In genomic region chr2:164070765-164071436, GRCm38 (mm10) we compare ENCODE assay signal across 8 mouse cellular contexts. TPM values are rescaled to one million over a fixed set of nuclear protein-coding genes. Genes with fewer than 3 reads are reported as not detected.
DNase-seq lines count a peak whose midpoint lies in the region; ATAC-seq and TF ChIP-seq lines count a peak whose summit lies in the region.

Gene Tomm34, minus strand, starts transcription at chr2:164071169.

- DNase-seq in c-Kit-positive CD71-positive TER-119-positive erythroid progenitor cells, embryonic 14.5 days (ENCODE audit: low spot score): peak; percentile 92
- DNase-seq in heart, postnatal 10 days: peak; percentile 97
- peak; percentile 84 for DNase-seq in large intestine, adult 2 months (ENCODE audit: low read depth, low spot score)
- peak; percentile 98 for DNase-seq in liver, postnatal 0 days
- DNase-seq in testis, postnatal 10 days (ENCODE audit: low spot score): peak; percentile 99

- no peaks in the 10 kb centered on the region for H3K27me3 ChIP-seq in E14TG2a.4 (ENCODE audit: insufficient read depth, low read length)
- H3K27me3 ChIP-seq in forebrain, embryonic 13.5 days: no peaks in the 10 kb centered on the region
- no peaks in the 10 kb centered on the region for H3K27me3 ChIP-seq in liver, postnatal 0 days (ENCODE audit: insufficient read depth, low read length)
- no peaks in the 10 kb centered on the region for H3K27me3 ChIP-seq in neural tube, embryonic 14.5 days (ENCODE audit: control insufficient read depth, insufficient read depth, low read length)

- H3K4me1 ChIP-seq in E14TG2a.4 (replicated peaks; ENCODE audit: low read depth, low read length): peaks cover 66% of the 10 kb centered on the region
- H3K4me1 ChIP-seq in forebrain, embryonic 13.5 days: peaks cover 39% of the 10 kb centered on the region
- peaks cover 24% of the 10 kb centered on the region for H3K4me1 ChIP-seq in liver, postnatal 0 days (ENCODE audit: insufficient read depth)
- H3K4me1 ChIP-seq in neural tube, embryonic 14.5 days (ENCODE audit: control insufficient read depth, insufficient read depth, low read length): peaks cover 10% of the 10 kb centered on the region

- H3K9ac ChIP-seq in forebrain, embryonic 13.5 days: peak within 1 kb of the TSS; percentile 90
- peak within 1 kb of the TSS; percentile 78 for H3K9ac ChIP-seq in liver, postnatal 0 days (replicated peaks)
- H3K9ac ChIP-seq in neural tube, embryonic 14.5 days (replicated peaks; ENCODE audit: low read depth, low read length): peak within 1 kb of the TSS; percentile 81

- H3K4me3 ChIP-seq in E14TG2a.4 (replicated peaks; ENCODE audit: low read length): peak within 1 kb of the TSS; percentile 96
- peak within 1 kb of the TSS; percentile 87 for H3K4me3 ChIP-seq in forebrain, embryonic 13.5 days
- peak within 1 kb of the TSS; percentile 87 for H3K4me3 ChIP-seq in liver, postnatal 0 days (ENCODE audit: low read depth, low read length)
- H3K4me3 ChIP-seq in neural tube, embryonic 14.5 days (ENCODE audit: low read depth, low read length): peak within 1 kb of the TSS; percentile 95

- H3K9me3 ChIP-seq in E14TG2a.4 (ENCODE audit: low read length): no peaks in the 10 kb centered on the region
- H3K9me3 ChIP-seq in forebrain, embryonic 13.5 days (replicated peaks): no peaks in the 10 kb centered on the region
- H3K9me3 ChIP-seq in liver, postnatal 0 days (ENCODE audit: low read length): no peaks in the 10 kb centered on the region
- no peaks in the 10 kb centered on the region for H3K9me3 ChIP-seq in neural tube, embryonic 14.5 days (ENCODE audit: control insufficient read depth, low read length)

- ATAC-seq in forebrain, embryonic 13.5 days: peak; percentile 96
- ATAC-seq in liver, postnatal 0 days: peak; percentile 88
- peak; percentile 96 for ATAC-seq in neural tube, embryonic 14.5 days (ENCODE audit: low read depth)

- H3K36me3 ChIP-seq in E14TG2a.4 (ENCODE audit: insufficient read depth, low read length): peaks cover 42% of the 10 kb centered on the region
- peaks cover 13% of the 10 kb centered on the region; the same call in 1 of the 2 replicates for H3K36me3 ChIP-seq in forebrain, embryonic 13.5 days (ENCODE audit: poor library complexity, severe bottlenecking)
- H3K36me3 ChIP-seq in liver, postnatal 0 days (replicated peaks; ENCODE audit: insufficient read depth, low read length): 0 out of 2 replicates have a peak, but pooled peaks cover 9% of the 10 kb centered on the region
- H3K36me3 ChIP-seq in neural tube, embryonic 14.5 days (ENCODE audit: control insufficient read depth, insufficient read depth, low read length): peaks cover 3% of the 10 kb centered on the region; the same call in 1 of the 2 replicates

- peak within 1 kb of the TSS; percentile 76 for H3K4me2 ChIP-seq in forebrain, embryonic 13.5 days
- peak within 1 kb of the TSS; percentile 92 for H3K4me2 ChIP-seq in liver, postnatal 0 days (ENCODE audit: low read depth, low read length)
- H3K4me2 ChIP-seq in neural tube, embryonic 14.5 days (ENCODE audit: low read depth, low read length): peak within 1 kb of the TSS; percentile 87

- no peak for TF ChIP-seq CTCF in E14TG2a.4 (conservative IDR thresholded peaks at IDR 0.05; ENCODE audit: low read length)
- TF ChIP-seq CTCF in liver, postnatal 0 days (IDR thresholded peaks at IDR 0.05; ENCODE audit: low read depth): no peak

- TF ChIP-seq EP300 in liver, postnatal 0 days (IDR thresholded peaks at IDR 0.05; ENCODE audit: low read depth): no peak

- intact Hi-C loops in heart, postnatal 10 days (cut with DNase I): no loop called here

- under 1% methylated on average over 47 of the region's 55 CpGs for WGBS in forebrain, embryonic 13.5 days
- WGBS in large intestine, adult 2 months: 2% methylated on average over 55 of the region's 55 CpGs
- under 1% methylated on average over 40 of the region's 55 CpGs for WGBS in liver, postnatal 0 days (ENCODE audit: insufficient replicate concordance)
- under 1% methylated on average over 55 of the region's 55 CpGs for WGBS in neural tube, embryonic 14.5 days

- peak within 1 kb of the TSS; percentile 75 for H3K27ac ChIP-seq in forebrain, embryonic 13.5 days
- peak within 1 kb of the TSS; percentile 63 for H3K27ac ChIP-seq in liver, postnatal 0 days (ENCODE audit: low read depth)
- peak within 1 kb of the TSS; percentile 76 for H3K27ac ChIP-seq in neural tube, embryonic 14.5 days (ENCODE audit: low read depth, low read length)

RNA-seq across cellular contexts. Expression of gene Tomm34, which starts in this region (rescaled TPM):
- 47.8 and 54.1 TPM in 2 replicates for polyA plus RNA-seq in forebrain, embryonic 13.5 days (2015; fragmentation: Nextera tagmentation; extraction: Ambion mirVana)
- total RNA-seq in heart, postnatal 10 days (2021): 10 to 100 TPM; 22.8 to 25.9 TPM
- polyA plus RNA-seq in large intestine, adult 2 months (2012; rRNA removed): 36.8 and 38.7 TPM in 2 replicates
- polyA plus RNA-seq in liver, postnatal 0 days (2015; fragmentation: Nextera tagmentation; extraction: Ambion mirVana): 11.6 and 13.3 TPM in 2 replicates
- 49.4 and 49.7 TPM in 2 replicates for polyA plus RNA-seq in neural tube, embryonic 14.5 days (2014; fragmentation: Nextera tagmentation; extraction: Ambion mirVana)

Comparison
In these comparisons a context has a peak if more than half of its experiments do, and no peak if none do; other contexts are left out.
1. Peak in every context shown above with its lines: DNase-seq, ATAC-seq, H3K4me3 ChIP-seq and H3K27ac ChIP-seq.